ENCODE assay signal across 19 mouse cellular contexts in the genomic region with DNA sequence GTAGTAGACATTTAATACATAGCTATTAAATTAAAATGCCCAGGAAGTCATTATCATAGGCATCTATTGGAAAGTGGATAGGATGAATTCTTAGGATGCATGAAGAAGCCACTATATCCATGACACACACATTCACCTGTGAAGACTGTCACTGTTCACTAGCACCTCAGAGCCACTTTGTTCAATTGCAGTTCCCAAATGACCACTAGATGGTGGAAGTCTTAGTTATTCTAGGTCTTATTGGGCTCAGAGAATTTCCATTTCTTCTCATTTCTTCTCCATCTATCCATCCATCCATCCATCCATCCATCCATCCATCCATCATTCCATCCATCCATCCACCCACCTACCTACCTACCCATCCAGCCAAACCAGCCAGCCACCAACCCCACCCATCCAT.
DNase-seq lines count a peak whose midpoint lies in the region; ATAC-seq and TF ChIP-seq lines count a peak whose summit lies in the region.
"Had no signal": no experiment of that assay in that cellular context is flagged by ENCODE, and none has a peak within 500 bp of the region (broad histone marks: within the 10 kb centered on the region; RNA-seq: fewer than 3 reads in every experiment).

No protein-coding gene starts in this region.

- no peak overlapping the region for H3K27ac ChIP-seq in forebrain, postnatal 0 days (ENCODE audit: low read depth, low read length)
- H3K27ac ChIP-seq in forebrain, embryonic 14.5 days (ENCODE audit: low read depth, low read length), result no peak overlapping the region
- H3K27ac ChIP-seq in lung, postnatal 0 days (ENCODE audit: low read length), result no peak overlapping the region
- H3K27ac ChIP-seq in heart, embryonic 12.5 days (ENCODE audit: poor library complexity, severe bottlenecking), result no peak overlapping the region
- H3K27ac ChIP-seq: heart, embryonic 10.5 days; neural tube, embryonic 15.5 days had no signal

- no peak overlapping the region for H3K4me3 ChIP-seq in forebrain, postnatal 0 days (ENCODE audit: low read depth, low read length)
- no peak overlapping the region for H3K4me3 ChIP-seq in forebrain, embryonic 14.5 days (ENCODE audit: low read depth, low read length)
- no peak overlapping the region for H3K4me3 ChIP-seq in lung, postnatal 0 days (ENCODE audit: low read depth, low read length)
- H3K4me3 ChIP-seq in heart, embryonic 12.5 days, result no peak overlapping the region
- H3K4me3 ChIP-seq: heart, embryonic 10.5 days; myocyte; neural tube, embryonic 15.5 days had no signal

- ATAC-seq in forebrain, postnatal 0 days, result no peak
- ATAC-seq in forebrain, embryonic 14.5 days, result no peak
- no peak for ATAC-seq in lung, postnatal 0 days
- ATAC-seq in heart, embryonic 12.5 days (ENCODE audit: insufficient number of reproducible peaks, low FRiP score), result no peak
- ATAC-seq: hindbrain, embryonic 16.5 days had no signal

- no peak for TF ChIP-seq EP300 in lung, postnatal 0 days (IDR thresholded peaks at IDR 0.05)

- no peak overlapping the region for H3K9ac ChIP-seq in forebrain, postnatal 0 days
- no peak overlapping the region for H3K9ac ChIP-seq in forebrain, embryonic 14.5 days (ENCODE audit: low read length)
- H3K9ac ChIP-seq in lung, postnatal 0 days (replicated peaks; ENCODE audit: low read depth), result no peak overlapping the region
- H3K9ac ChIP-seq in heart, embryonic 12.5 days, result no peak overlapping the region
- H3K9ac ChIP-seq: neural tube, embryonic 15.5 days had no signal

- no peaks in the 10 kb centered on the region for H3K4me1 ChIP-seq in forebrain, postnatal 0 days (ENCODE audit: insufficient read depth)
- no peaks in the 10 kb centered on the region for H3K4me1 ChIP-seq in forebrain, embryonic 14.5 days (ENCODE audit: control insufficient read depth, insufficient read depth, low read length)
- H3K4me1 ChIP-seq in lung, postnatal 0 days (ENCODE audit: insufficient read depth, low read depth, low read length), result no peaks in the 10 kb centered on the region
- H3K4me1 ChIP-seq in heart, embryonic 12.5 days (replicated peaks), result no peaks in the 10 kb centered on the region
- H3K4me1 ChIP-seq: heart, embryonic 10.5 days; neural tube, embryonic 15.5 days had no signal

- no peaks in the 10 kb centered on the region for H3K27me3 ChIP-seq in forebrain, postnatal 0 days (ENCODE audit: insufficient read depth, low read length)
- no peaks in the 10 kb centered on the region for H3K27me3 ChIP-seq in forebrain, embryonic 14.5 days (replicated peaks; ENCODE audit: control insufficient read depth, insufficient read depth, low read length)
- H3K27me3 ChIP-seq in lung, postnatal 0 days (replicated peaks; ENCODE audit: insufficient read depth, low read length), result no peaks in the 10 kb centered on the region
- no peaks in the 10 kb centered on the region for H3K27me3 ChIP-seq in heart, embryonic 12.5 days (replicated peaks)
- H3K27me3 ChIP-seq: neural tube, embryonic 15.5 days had no signal

- H3K9me3 ChIP-seq in forebrain, postnatal 0 days (ENCODE audit: low read length), result no peaks in the 10 kb centered on the region
- H3K9me3 ChIP-seq in forebrain, embryonic 14.5 days (replicated peaks; ENCODE audit: control insufficient read depth, low read length), result no peaks in the 10 kb centered on the region
- no peaks in the 10 kb centered on the region for H3K9me3 ChIP-seq in lung, postnatal 0 days (ENCODE audit: low read length)
- no peaks in the 10 kb centered on the region for H3K9me3 ChIP-seq in heart, embryonic 12.5 days (replicated peaks)
- H3K9me3 ChIP-seq: heart, embryonic 10.5 days; neural tube, embryonic 15.5 days had no signal

- no peaks in the 10 kb centered on the region for H3K36me3 ChIP-seq in forebrain, postnatal 0 days (ENCODE audit: insufficient read depth)
- no peaks in the 10 kb centered on the region for H3K36me3 ChIP-seq in forebrain, embryonic 14.5 days (ENCODE audit: control insufficient read depth, insufficient read depth, low read length)
- no peaks in the 10 kb centered on the region for H3K36me3 ChIP-seq in lung, postnatal 0 days (ENCODE audit: insufficient read depth, low read length)
- no peaks in the 10 kb centered on the region for H3K36me3 ChIP-seq in heart, embryonic 12.5 days
- H3K36me3 ChIP-seq: heart, embryonic 10.5 days; neural tube, embryonic 15.5 days had no signal

- no peak overlapping the region for H3K4me2 ChIP-seq in forebrain, postnatal 0 days (ENCODE audit: low read depth)
- H3K4me2 ChIP-seq in forebrain, embryonic 14.5 days (ENCODE audit: low read length), result no peak overlapping the region
- H3K4me2 ChIP-seq in lung, postnatal 0 days (replicated peaks; ENCODE audit: low read depth, low read length), result no peak overlapping the region
- H3K4me2 ChIP-seq in heart, embryonic 12.5 days, result no peak overlapping the region
- H3K4me2 ChIP-seq: neural tube, embryonic 15.5 days had no signal

- 0 out of 2 replicates have a peak, but pooled peaks have one; percentile 10 for TF ChIP-seq CTCF in forebrain, postnatal 0 days (IDR thresholded peaks at IDR 0.05; ENCODE audit: low read depth)
- TF ChIP-seq CTCF in lung, postnatal 0 days (IDR thresholded peaks at IDR 0.05), result 0 out of 2 replicates have a peak, but pooled peaks have one; percentile 6

- no peak for DNase-seq in forebrain, postnatal 0 days
- no peak for DNase-seq in forebrain, embryonic 14.5 days (ENCODE audit: low spot score)
- no peak for DNase-seq in lung, postnatal 0 days (ENCODE audit: low spot score)
- no peak for DNase-seq in lung, adult 18-20 months
- DNase-seq in R1 (ENCODE audit: low read depth, low spot score), result peak; percentile 18
- DNase-seq in heart, adult 11 months, result no peak
- DNase-seq: cerebellum, adult 11 months; gastrocnemius, postnatal 36 days; heart, postnatal 14 days; kidney, adult 8-10 months; kidney, postnatal 36 days; lung, adult 2 months; midbrain, embryonic 14.5 days; right cerebral cortex, postnatal 4 days had no signal
